Mouse (Mus musculus) frontal cortex, postnatal 36 days (tissue): ENCODE measurements around the gene Ktn1.

Experiments
- DNase-seq, 2 experiments: peaks; one replicate each; pipeline ENCODE4 v3.0.0; 2022; ENCODE audit warnings: low spot score in 2 of 2

The Ktn1 gene

GRCm38 (mm10) chr14:47648218-47648617, at the start of gene Ktn1:
Ktn1 (plus strand) TSS chr14:47648448.
- DNase-seq, result no peak

- DNase-seq, result no peak
Measured at GRCm38 (mm10) chr14:47613254-47613653, 35.0 kb upstream of the Ktn1 start.

GRCm38 (mm10) chr14:47618891-47619290, 29.4 kb upstream of the Ktn1 start:
- DNase-seq, result no peak

GRCm38 (mm10) chr14:47621901-47622300, 26.3 kb upstream of the Ktn1 start:
- no peak for DNase-seq

- no peak for DNase-seq
Measured at GRCm38 (mm10) chr14:47624837-47625236, 23.4 kb upstream of the Ktn1 start.

GRCm38 (mm10) chr14:47626143-47626542, 22.1 kb upstream of the Ktn1 start:
- no peak for DNase-seq

GRCm38 (mm10) chr14:47626812-47627211, 21.4 kb upstream of the Ktn1 start:
- DNase-seq, result no peak

GRCm38 (mm10) chr14:47627360-47627759, 20.9 kb upstream of the Ktn1 start:
- DNase-seq, result no peak

- no peak for DNase-seq
Measured at GRCm38 (mm10) chr14:47632419-47632818, 15.8 kb upstream of the Ktn1 start.

- DNase-seq, result no peak
Measured at GRCm38 (mm10) chr14:47634410-47634809, 13.8 kb upstream of the Ktn1 start.

- no peak for DNase-seq
Measured at GRCm38 (mm10) chr14:47634846-47635245, 13.4 kb upstream of the Ktn1 start.

- DNase-seq, result no peak
Measured at GRCm38 (mm10) chr14:47638316-47638895, 9.8 kb upstream of the Ktn1 start.

GRCm38 (mm10) chr14:47645620-47646019, 2.6 kb upstream of the Ktn1 start:
- no peak for DNase-seq

- no peak for DNase-seq
Measured at GRCm38 (mm10) chr14:47646246-47646645, 2.0 kb upstream of the Ktn1 start.

GRCm38 (mm10) chr14:47646696-47647516, 1.3 kb upstream of the Ktn1 start:
- no peak for DNase-seq

GRCm38 (mm10) chr14:47648706-47649630, 720 bp downstream of the Ktn1 start:
- peak; percentile 83 to 84 for DNase-seq

GRCm38 (mm10) chr14:47649631-47650337, 1.5 kb downstream of the Ktn1 start:
- peak in 1 of 2 experiments; percentile 32 for DNase-seq

- DNase-seq, result no peak
Measured at GRCm38 (mm10) chr14:47650338-47650720, 2.1 kb downstream of the Ktn1 start.

- DNase-seq, result no peak
Measured at GRCm38 (mm10) chr14:47651272-47651671, 3.0 kb downstream of the Ktn1 start.

GRCm38 (mm10) chr14:47655444-47655843, 7.2 kb downstream of the Ktn1 start:
- DNase-seq, result no peak

- DNase-seq, result no peak
Measured at GRCm38 (mm10) chr14:47663844-47664469, 15.7 kb downstream of the Ktn1 start.
